Mouse (Mus musculus) right cerebral cortex, postnatal 4 days (tissue): Measurements from ENCODE around the gene Creb5.

Source experiments
- DNase-seq: peaks from one replicate; pipeline ENCODE4 v3.0.0-alpha.2; 2022

The Creb5 gene

GRCm38 (mm10) chr6:53603041-53603440 is 316.0 kb downstream of the Creb5 start:
- no peak for DNase-seq

- no peak for DNase-seq
These were observed 316.6 kb downstream of the Creb5 start for GRCm38 (mm10) chr6:53603695-53604094.

DNA sequence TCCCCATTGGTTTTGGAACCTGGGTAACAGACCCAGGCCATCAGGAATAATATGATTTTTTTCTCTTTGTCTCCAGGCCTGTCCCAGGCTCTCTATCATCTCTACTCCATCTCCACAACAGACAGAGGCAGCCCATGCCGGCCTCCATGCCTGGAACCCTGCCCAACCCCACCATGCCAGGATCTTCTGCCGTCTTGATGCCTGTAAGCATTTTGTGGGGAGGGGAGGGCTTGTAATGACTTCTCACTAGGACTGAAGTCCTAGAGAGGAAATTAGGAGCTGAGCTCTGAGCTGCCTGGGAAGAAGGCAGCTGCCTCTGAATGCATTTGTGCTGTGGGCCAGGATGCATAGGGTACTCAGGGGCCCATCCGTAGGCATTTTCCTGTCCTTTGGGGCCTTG is 317.3 kb downstream of the Creb5 start:
- DNase-seq: no peak

- no peak for DNase-seq
These were observed 318.1 kb downstream of the Creb5 start for GRCm38 (mm10) chr6:53605184-53605583.

DNA sequence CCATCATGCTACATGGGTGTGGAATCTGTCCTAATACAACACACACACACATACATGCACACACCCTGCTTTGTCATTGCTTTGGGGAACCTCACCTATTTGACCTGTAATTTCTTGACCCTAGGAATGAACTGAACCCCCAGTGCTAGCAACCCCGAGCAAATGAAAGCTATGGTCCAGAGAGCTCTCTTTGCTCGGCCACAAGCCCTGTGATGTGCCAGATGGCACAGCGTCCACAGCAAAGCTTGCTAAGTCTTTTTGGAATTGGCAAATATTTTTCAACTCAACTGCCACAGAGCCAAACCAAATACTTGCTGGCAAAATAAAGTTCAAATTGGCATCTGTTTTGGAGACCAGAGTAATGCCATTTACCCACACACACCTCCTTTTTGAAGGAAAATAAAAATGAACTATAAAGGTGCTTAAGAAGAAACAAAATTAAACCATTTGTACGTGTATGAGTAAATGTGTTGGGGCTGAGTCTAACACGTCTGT is 324.4 kb downstream of the Creb5 start:
- no peak for DNase-seq

GRCm38 (mm10) chr6:53612681-53613080 is 325.6 kb downstream of the Creb5 start:
- DNase-seq: no peak

- DNase-seq: no peak
These were observed 328.6 kb downstream of the Creb5 start for GRCm38 (mm10) chr6:53615440-53616211.

GRCm38 (mm10) chr6:53618164-53618563 is 331.1 kb downstream of the Creb5 start:
- no peak for DNase-seq

- DNase-seq: no peak
These were observed 332.6 kb downstream of the Creb5 start for GRCm38 (mm10) chr6:53619676-53620075.

DNA sequence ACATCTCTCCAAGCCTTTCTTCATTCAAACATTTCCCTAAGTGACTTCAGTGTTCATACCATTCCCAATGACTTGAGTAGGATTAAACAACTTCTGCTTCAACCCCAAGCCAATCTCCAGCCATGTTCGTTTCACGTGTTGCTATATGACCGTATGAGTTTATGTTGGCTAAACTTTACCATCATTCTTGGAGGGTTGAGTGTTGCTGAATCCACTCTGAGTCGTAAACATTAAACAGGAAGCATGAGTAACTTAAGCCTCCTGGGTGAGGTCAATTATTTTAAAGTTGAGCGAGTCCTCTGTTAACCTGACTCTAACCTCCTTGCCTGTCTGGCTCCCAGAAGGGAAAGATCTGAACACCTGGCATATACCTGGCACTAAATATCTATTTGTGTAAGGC is 334.2 kb downstream of the Creb5 start:
- DNase-seq: no peak

- no peak for DNase-seq
These were observed 337.6 kb downstream of the Creb5 start for GRCm38 (mm10) chr6:53624455-53625276.

DNA sequence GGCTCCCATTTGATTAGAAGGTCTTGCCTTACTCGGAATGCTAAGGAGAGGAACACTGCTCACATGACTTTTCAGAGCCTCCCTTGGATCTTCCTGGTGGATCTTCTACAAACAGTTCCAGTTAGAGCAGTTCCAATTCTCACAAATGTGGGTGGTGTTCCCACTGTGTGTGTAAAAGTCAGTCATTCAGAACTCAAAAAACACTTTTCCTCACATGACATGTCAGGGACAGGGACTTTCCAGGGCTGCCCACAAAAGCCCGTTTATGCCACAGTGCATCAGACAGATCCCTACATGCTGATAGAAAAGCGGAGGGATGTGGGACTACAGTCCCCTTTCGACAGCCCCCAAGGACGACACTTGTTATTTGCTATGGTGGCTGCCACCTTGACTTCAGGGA is 339.0 kb downstream of the Creb5 start:
- DNase-seq: no peak

DNA sequence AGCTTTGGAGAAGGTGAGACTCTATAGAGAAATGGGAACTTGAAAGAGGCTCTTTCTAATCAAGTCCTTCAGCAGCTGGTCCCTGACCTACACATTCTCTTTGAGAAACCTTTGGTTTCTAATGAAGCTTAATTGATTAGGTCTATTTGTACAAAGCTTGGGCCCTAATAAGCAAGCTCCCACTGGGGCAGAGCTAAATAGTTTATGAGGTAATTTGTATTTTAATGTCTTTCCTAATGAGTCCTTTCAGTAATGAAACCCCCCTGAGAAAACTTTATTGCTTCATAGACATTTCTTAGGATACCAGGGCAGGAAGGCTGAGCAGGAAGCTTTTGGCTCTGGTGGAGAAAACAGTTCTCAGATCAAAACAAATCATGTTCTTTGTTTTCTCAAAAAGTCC is 341.6 kb downstream of the Creb5 start:
- no peak for DNase-seq

DNA sequence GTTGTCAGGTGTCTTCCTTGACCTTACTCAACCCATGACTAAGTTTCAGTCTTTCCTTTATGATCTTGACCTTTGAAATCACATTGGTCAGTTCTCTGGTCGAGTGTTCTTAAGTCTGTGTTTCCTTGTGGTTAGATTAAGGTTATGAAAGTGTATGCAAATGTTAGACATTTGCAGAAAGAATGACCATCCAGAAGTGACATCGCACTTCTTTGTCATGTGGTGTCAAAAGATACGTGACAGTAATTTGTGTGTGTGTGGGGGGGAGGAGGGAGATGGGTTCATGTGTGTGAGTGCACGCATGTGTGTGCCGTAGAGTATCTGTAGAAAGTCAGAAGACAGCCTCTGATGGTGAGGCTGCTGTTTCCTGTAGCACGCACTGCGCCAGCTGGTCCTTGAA is 348.4 kb downstream of the Creb5 start:
- no peak for DNase-seq

DNA sequence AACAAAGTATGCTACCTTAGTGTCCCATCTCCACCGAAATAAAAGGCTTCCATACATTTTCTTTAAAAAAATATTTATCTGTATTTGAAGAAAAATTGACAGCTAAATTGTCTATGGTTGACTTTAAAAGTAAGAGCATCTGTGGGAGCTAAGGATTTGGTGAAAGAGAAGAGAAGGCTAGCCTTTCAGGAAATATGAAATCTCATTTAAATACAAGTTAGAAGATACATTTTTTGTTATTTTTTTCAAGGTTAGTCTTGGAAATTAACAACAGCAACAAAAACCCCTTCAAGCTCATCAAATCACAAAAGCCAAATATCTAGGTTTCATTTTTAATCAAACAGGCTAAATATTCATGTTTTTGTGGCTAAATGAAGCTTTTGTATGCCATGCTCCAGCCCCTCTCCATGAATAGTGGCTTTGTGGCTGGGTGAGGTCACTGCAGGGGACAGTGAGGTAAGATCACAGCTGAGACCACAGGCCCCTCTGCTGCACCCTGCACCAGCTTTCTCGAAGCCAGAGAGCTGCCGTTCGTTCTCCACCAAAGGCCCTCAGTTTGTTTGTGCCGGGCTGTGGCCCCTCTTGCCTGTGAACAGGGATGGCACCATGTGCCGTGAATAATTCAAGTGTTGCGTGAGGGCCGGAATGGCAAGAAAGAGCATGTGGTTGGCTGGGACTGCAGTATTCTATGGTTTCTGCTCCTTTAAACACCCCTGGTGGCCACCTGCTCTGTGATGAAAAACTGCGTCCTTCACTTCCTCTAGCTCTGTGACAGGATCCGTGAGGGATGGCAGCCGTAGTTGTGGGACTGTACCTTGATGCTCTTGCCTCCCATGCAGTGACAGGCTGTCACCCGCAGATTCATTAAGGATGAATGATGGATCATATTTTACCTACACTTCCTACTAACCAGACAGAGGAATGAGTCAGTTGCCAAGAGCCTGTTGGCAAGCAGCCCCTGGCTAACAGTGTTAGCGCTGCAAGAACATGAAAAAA is 350.6 kb downstream of the Creb5 start:
- peak; percentile 46 for DNase-seq

GRCm38 (mm10) chr6:53641633-53642605 is 354.8 kb downstream of the Creb5 start:
- peak; percentile 35 for DNase-seq

- no peak for DNase-seq
These were observed 355.8 kb downstream of the Creb5 start for GRCm38 (mm10) chr6:53642826-53643356.

DNA sequence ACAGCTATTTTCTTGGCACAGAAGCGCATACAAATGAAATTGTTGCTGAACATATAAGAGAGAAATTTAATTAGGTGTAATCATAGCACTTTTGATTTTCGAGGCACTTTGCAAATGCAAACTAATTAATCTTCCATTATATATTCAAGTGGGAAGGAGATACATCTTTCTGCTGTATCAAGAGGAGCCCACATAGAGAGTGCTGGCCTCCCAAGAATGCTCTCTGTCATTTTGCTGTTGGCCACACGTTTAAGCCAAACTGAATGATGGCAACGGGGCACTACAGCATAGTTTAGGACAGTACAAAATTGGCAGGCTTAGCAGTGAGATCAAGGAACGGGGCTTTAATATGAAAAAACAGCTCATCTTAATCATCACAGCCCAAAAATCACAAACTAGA is 356.4 kb downstream of the Creb5 start:
- DNase-seq: no peak

DNA sequence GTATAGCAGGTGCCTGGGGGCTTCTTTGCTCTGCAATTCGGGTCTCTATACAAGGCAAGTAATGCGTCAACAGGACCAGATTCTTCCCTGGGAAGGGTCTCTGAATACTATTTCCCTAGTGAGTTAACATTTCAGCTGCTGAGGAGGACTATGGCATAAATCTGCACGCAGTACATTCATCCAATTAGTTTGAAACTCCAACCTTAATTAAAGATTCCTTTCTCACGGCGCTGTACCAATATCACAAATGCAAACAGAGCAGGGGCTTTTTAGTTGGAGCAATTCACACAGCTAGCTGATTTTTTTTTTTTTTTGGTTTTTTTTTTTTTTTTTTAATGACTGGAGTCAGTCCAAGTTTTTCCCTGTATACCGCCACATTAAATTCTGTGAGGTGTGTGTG is 357.0 kb downstream of the Creb5 start:
- DNase-seq: no peak

- DNase-seq: no peak
These were observed 357.9 kb downstream of the Creb5 start for GRCm38 (mm10) chr6:53644971-53645370.

- DNase-seq: no peak
These were observed 362.7 kb downstream of the Creb5 start for GRCm38 (mm10) chr6:53649782-53650181.
